Mouse (Mus musculus) spleen, adult 2 months (tissue): ENCODE results near the gene Sap25.

Experiments used
- CTCF ChIP-seq: fragments of 200-500 bp; IDR thresholded peaks from 2 replicates; pipeline ENCODE4 v1.5.1; 2011; ENCODE audit warnings: mild to moderate bottlenecking, inconsistent platforms; ENCODE audit not compliant: insufficient read depth, insufficient read length, insufficient replicate concordance; ENCODE audit errors: extremely low read depth
- POLR2A ChIP-seq: fragments of 200-500 bp; IDR thresholded peaks from 2 replicates; pipeline ENCODE4 v1.6.1; 2011; ENCODE audit warnings: low read depth, low read length, inconsistent platforms

GRCm38 (mm10) chr5:137607860-137608653 lies 33.1 kb upstream of the Sap25 start:
- TF ChIP-seq POLR2A = no peak
- TF ChIP-seq CTCF = no peak
